Mouse (Mus musculus) stomach, embryonic 14.5 days (tissue): Measurements from ENCODE around the gene Smim4. TPM values are rescaled to one million over a fixed set of nuclear protein-coding genes. Genes with fewer than 3 reads are reported as not detected.

Experiments
- ATAC-seq: fragments of 200-750 bp; cut with Nextera tagmentation; 2 replicates; pipeline ENCODE4 v1.8.0; 2017; ENCODE audit warnings: low read depth, moderate TSS enrichment; ENCODE audit not compliant: insufficient number of reproducible peaks, insufficient read depth, low FRiP score
- H3K27ac ChIP-seq: fragments of 300-500 bp; sonication (generic); 2 replicates; pipeline ENCODE4 v1.5.1; 2014; ENCODE audit warnings: mild to moderate bottlenecking, low read length, moderate library complexity, mixed read lengths
- H3K27me3 ChIP-seq: fragments of 300-500 bp; sonication (generic); 2 replicates; pipeline ENCODE4 v1.6.1; 2014; ENCODE audit warnings: low read length, control low read depth, mixed read lengths; ENCODE audit not compliant: control insufficient read depth, insufficient read depth
- H3K36me3 ChIP-seq: fragments of 300-500 bp; sonication (generic); 2 replicates; pipeline ENCODE4 v1.6.1; 2014; ENCODE audit warnings: mild to moderate bottlenecking, control low read depth, low read length, moderate library complexity, mixed read lengths; ENCODE audit not compliant: control insufficient read depth, insufficient read depth
- H3K4me1 ChIP-seq: fragments of 300-500 bp; sonication (generic); 2 replicates; pipeline ENCODE4 v1.6.1; 2014; ENCODE audit warnings: low read length, control low read depth, mixed read lengths; ENCODE audit not compliant: control insufficient read depth, insufficient read depth
- H3K4me2 ChIP-seq: fragments of 300-500 bp; sonication (generic); replicated peaks from 2 replicates; pipeline ENCODE4 v1.6.1; 2014; ENCODE audit warnings: low read depth, low read length, control low read depth
- H3K4me3 ChIP-seq: fragments of 300-500 bp; sonication (generic); 2 replicates; pipeline ENCODE4 v1.5.1; 2014; ENCODE audit warnings: low read depth, low read length, control low read depth
- H3K9ac ChIP-seq: fragments of 300-500 bp; sonication (generic); replicated peaks from 2 replicates; pipeline ENCODE4 v1.6.1; 2014; ENCODE audit warnings: low read depth, mild to moderate bottlenecking, control low read depth, low read length, moderate library complexity, mixed read lengths
- H3K9me3 ChIP-seq: fragments of 300-500 bp; sonication (generic); 2 replicates; pipeline ENCODE4 v1.6.1; 2016; ENCODE audit warnings: low read depth, low read length, control low read depth; ENCODE audit not compliant: control insufficient read depth
- WGBS: fragments of 180-500 bp; shearing (Covaris S2); extraction: QIAGEN DNeasy Blood & Tissue Kit; methylation state at CpG from one replicate; pipeline ENCODE4 v1.1.7; 2014; 5-methylcytosine and 5-hydroxymethylcytosine counted together
- polyA plus RNA-seq: library from polyadenylated mRNA; unstranded; fragments of >200 nt; fragmentation: Nextera tagmentation; extraction: Ambion mirVana; gene quantifications from 2 replicates; pipeline ENCODE4 v1.2.1, GENCODE M21; 2014

Gene Smim4
- polyA plus RNA-seq, 1 experiment from 2014 or later, result 80.1 TPM

GRCm38 (mm10) chr14:31137281-31137595, 8.5 kb upstream of the Smim4 start:
- H3K36me3 ChIP-seq, result peaks cover 68% of the 10 kb centered on the region
- WGBS, result 80% methylated on average over 10 of the region's 10 CpGs
- no peak overlapping the region for H3K4me2 ChIP-seq
- no peak overlapping the region for H3K9ac ChIP-seq
- H3K9me3 ChIP-seq, result no peaks in the 10 kb centered on the region
- H3K27me3 ChIP-seq, result no peaks in the 10 kb centered on the region
- H3K27ac ChIP-seq, result 0 out of 2 replicates have a peak overlapping the region, but pooled peaks have one; percentile 48
- no peak for ATAC-seq
- H3K4me3 ChIP-seq, result no peak overlapping the region
- H3K4me1 ChIP-seq, result peaks cover 17% of the 10 kb centered on the region

GRCm38 (mm10) chr14:31136411-31137280, 7.9 kb upstream of the Smim4 start:
- H3K9ac ChIP-seq, result no peak overlapping the region
- H3K4me1 ChIP-seq, result peaks cover 22% of the 10 kb centered on the region
- no peak overlapping the region for H3K27ac ChIP-seq
- H3K27me3 ChIP-seq, result no peaks in the 10 kb centered on the region
- no peak overlapping the region for H3K4me2 ChIP-seq
- ATAC-seq, result no peak
- 91% methylated on average over 26 of the region's 26 CpGs for WGBS
- peaks cover 65% of the 10 kb centered on the region for H3K36me3 ChIP-seq
- H3K9me3 ChIP-seq, result no peaks in the 10 kb centered on the region
- H3K4me3 ChIP-seq, result no peak overlapping the region

GRCm38 (mm10) chr14:31135495-31136410, 7.0 kb upstream of the Smim4 start:
- WGBS, result 95% methylated on average over 34 of the region's 34 CpGs
- Histone ChIP-seq H3K36me3 (peaks cover 56% of the 10 kb centered on the region), H3K27ac (no peak overlapping the region), H3K9me3 (no peaks in the 10 kb centered on the region), H3K4me1 (peaks cover 22% of the 10 kb centered on the region), H3K27me3 (no peaks in the 10 kb centered on the region), H3K9ac (no peak overlapping the region), H3K4me2 (no peak overlapping the region), H3K4me3 (no peak overlapping the region)
- no peak for ATAC-seq

- Histone ChIP-seq H3K27me3 (no peaks in the 10 kb centered on the region), H3K4me3 (no peak overlapping the region), H3K9ac (no peak overlapping the region), H3K4me1 (peaks cover 29% of the 10 kb centered on the region), H3K9me3 (no peaks in the 10 kb centered on the region), H3K27ac (no peak overlapping the region; the same call in 1 of the 2 replicates), H3K36me3 (peaks cover 43% of the 10 kb centered on the region), H3K4me2 (peak overlapping the region; percentile 87; the same call in 1 of the 2 replicates)
- ATAC-seq, result no peak
- 87% methylated on average over 25 of the region's 25 CpGs for WGBS
These were observed 5.6 kb upstream of the Smim4 start for GRCm38 (mm10) chr14:31134015-31135000.

GRCm38 (mm10) chr14:31133023-31133665, 4.4 kb upstream of the Smim4 start:
- no peak overlapping the region for H3K4me3 ChIP-seq
- peaks cover 32% of the 10 kb centered on the region for H3K36me3 ChIP-seq
- peak; percentile 29; the same call in 1 of the 2 replicates for ATAC-seq
- H3K9ac ChIP-seq, result peak overlapping the region; percentile 12; the same call in 1 of the 2 replicates
- H3K9me3 ChIP-seq, result no peaks in the 10 kb centered on the region
- peak overlapping the region; percentile 87 for H3K4me2 ChIP-seq
- WGBS, result 34% methylated on average over 11 of the region's 11 CpGs
- peaks cover 29% of the 10 kb centered on the region for H3K4me1 ChIP-seq
- peak overlapping the region; percentile 75 for H3K27ac ChIP-seq
- no peaks in the 10 kb centered on the region for H3K27me3 ChIP-seq

- Histone ChIP-seq H3K4me3 (peak overlapping the region; percentile 94), H3K9me3 (no peaks in the 10 kb centered on the region), H3K27ac (peak overlapping the region; percentile 13; the same call in 1 of the 2 replicates), H3K27me3 (no peaks in the 10 kb centered on the region), H3K4me1 (peaks cover 29% of the 10 kb centered on the region), H3K36me3 (peaks cover 27% of the 10 kb centered on the region), H3K4me2 (peak overlapping the region; percentile 87), H3K9ac (peak overlapping the region; percentile 83; the same call in 1 of the 2 replicates)
- ATAC-seq, result no peak
- whole genome bisulfite sequencing, result 80% methylated on average over 7 of the region's 7 CpGs
These were observed 3.8 kb upstream of the Smim4 start for GRCm38 (mm10) chr14:31132491-31132975.

- Histone ChIP-seq H3K4me2 (peak overlapping the region; percentile 87), H3K27ac (no peak overlapping the region), H3K4me1 (peaks cover 33% of the 10 kb centered on the region), H3K9me3 (no peaks in the 10 kb centered on the region), H3K9ac (peak overlapping the region; percentile 83), H3K4me3 (peak overlapping the region; percentile 94), H3K27me3 (no peaks in the 10 kb centered on the region), H3K36me3 (peaks cover 23% of the 10 kb centered on the region)
- ATAC-seq, result no peak
- 3% methylated on average over 6 of the region's 6 CpGs for WGBS
These were observed 3.3 kb upstream of the Smim4 start for GRCm38 (mm10) chr14:31132031-31132430.
